Mouse (Mus musculus): ENCODE measurements around the gene Adamts3. TPM values are rescaled to one million over a fixed set of nuclear protein-coding genes. Genes with fewer than 3 reads are reported as not detected.

The Adamts3 gene
- polyA plus RNA-seq, 1 experiment from 2014 or later: 3.9 TPM

GRCm38 (mm10) chr5:89747149-89747659, 135.9 kb downstream of the Adamts3 start:
- Histone ChIP-seq H3K4me1 (ENCODE audit: control insufficient read depth, insufficient read depth, low read depth, low read length) (no peaks in the 10 kb centered on the region), H3K36me3 (ENCODE audit: control insufficient read depth, insufficient read depth, low read length) (no peaks in the 10 kb centered on the region), H3K4me3 (ENCODE audit: low read length) (no peak overlapping the region), H3K4me2 (ENCODE audit: low read length) (no peak overlapping the region), H3K27ac (ENCODE audit: low read depth, low read length) (no peak overlapping the region), H3K27me3 (replicated peaks; ENCODE audit: control insufficient read depth, insufficient read depth, low read length) (no peaks in the 10 kb centered on the region), H3K9me3 (ENCODE audit: control insufficient read depth, low read length) (no peaks in the 10 kb centered on the region), H3K9ac (ENCODE audit: low read depth, low read length) (no peak overlapping the region)
- ATAC-seq: no peak
- 91% methylated on average over 5 of the region's 5 CpGs for WGBS

- no peak for ATAC-seq
- H3K9ac ChIP-seq (ENCODE audit: low read depth, low read length): no peak overlapping the region
- H3K27me3 ChIP-seq (replicated peaks; ENCODE audit: control insufficient read depth, insufficient read depth, low read length): no peaks in the 10 kb centered on the region
- H3K4me2 ChIP-seq (ENCODE audit: low read length): no peak overlapping the region
- 88% methylated on average over 2 of the region's 2 CpGs for WGBS
- no peaks in the 10 kb centered on the region for H3K36me3 ChIP-seq (ENCODE audit: control insufficient read depth, insufficient read depth, low read length)
- H3K27ac ChIP-seq (ENCODE audit: low read depth, low read length): no peak overlapping the region
- no peaks in the 10 kb centered on the region for H3K9me3 ChIP-seq (ENCODE audit: control insufficient read depth, low read length)
- no peaks in the 10 kb centered on the region for H3K4me1 ChIP-seq (ENCODE audit: control insufficient read depth, insufficient read depth, low read depth, low read length)
- H3K4me3 ChIP-seq (ENCODE audit: low read length): no peak overlapping the region
Measured at GRCm38 (mm10) chr5:89745112-89745511, 138.0 kb downstream of the Adamts3 start.

- no peak for ATAC-seq
- no peak overlapping the region for H3K4me2 ChIP-seq (ENCODE audit: low read length)
- no peak overlapping the region for H3K9ac ChIP-seq (ENCODE audit: low read depth, low read length)
- H3K27me3 ChIP-seq (replicated peaks; ENCODE audit: control insufficient read depth, insufficient read depth, low read length): no peaks in the 10 kb centered on the region
- H3K9me3 ChIP-seq (ENCODE audit: control insufficient read depth, low read length): no peaks in the 10 kb centered on the region
- H3K4me3 ChIP-seq (ENCODE audit: low read length): no peak overlapping the region
- H3K36me3 ChIP-seq (ENCODE audit: control insufficient read depth, insufficient read depth, low read length): no peaks in the 10 kb centered on the region
- no peak overlapping the region for H3K27ac ChIP-seq (ENCODE audit: low read depth, low read length)
- no peaks in the 10 kb centered on the region for H3K4me1 ChIP-seq (ENCODE audit: control insufficient read depth, insufficient read depth, low read depth, low read length)
- 89% methylated on average over 2 of the region's 2 CpGs for WGBS
Measured at GRCm38 (mm10) chr5:89734759-89735158, 148.4 kb downstream of the Adamts3 start.

- no peak overlapping the region for H3K4me2 ChIP-seq (ENCODE audit: low read length)
- H3K4me1 ChIP-seq (ENCODE audit: control insufficient read depth, insufficient read depth, low read depth, low read length): no peaks in the 10 kb centered on the region
- H3K27ac ChIP-seq (ENCODE audit: low read depth, low read length): no peak overlapping the region
- H3K9ac ChIP-seq (ENCODE audit: low read depth, low read length): no peak overlapping the region
- ATAC-seq: no peak
- H3K27me3 ChIP-seq (replicated peaks; ENCODE audit: control insufficient read depth, insufficient read depth, low read length): no peaks in the 10 kb centered on the region
- 97% methylated on average over 3 of the region's 3 CpGs for WGBS
- 0 out of 2 replicates have a peak, but pooled peaks cover 2% of the 10 kb centered on the region for H3K9me3 ChIP-seq (ENCODE audit: control insufficient read depth, low read length)
- no peak overlapping the region for H3K4me3 ChIP-seq (ENCODE audit: low read length)
- H3K36me3 ChIP-seq (ENCODE audit: control insufficient read depth, insufficient read depth, low read length): no peaks in the 10 kb centered on the region
Measured at GRCm38 (mm10) chr5:89730411-89730810, 152.7 kb downstream of the Adamts3 start.

- H3K9ac ChIP-seq (ENCODE audit: low read depth, low read length): no peak overlapping the region
- H3K36me3 ChIP-seq (ENCODE audit: control insufficient read depth, insufficient read depth, low read length): no peaks in the 10 kb centered on the region
- no peak overlapping the region for H3K27ac ChIP-seq (ENCODE audit: low read depth, low read length)
- H3K9me3 ChIP-seq (ENCODE audit: control insufficient read depth, low read length): 0 out of 2 replicates have a peak, but pooled peaks cover 2% of the 10 kb centered on the region
- H3K27me3 ChIP-seq (replicated peaks; ENCODE audit: control insufficient read depth, insufficient read depth, low read length): no peaks in the 10 kb centered on the region
- WGBS: 79% methylated on average over 3 of the region's 3 CpGs
- no peak overlapping the region for H3K4me2 ChIP-seq (ENCODE audit: low read length)
- H3K4me3 ChIP-seq (ENCODE audit: low read length): no peak overlapping the region
- no peaks in the 10 kb centered on the region for H3K4me1 ChIP-seq (ENCODE audit: control insufficient read depth, insufficient read depth, low read depth, low read length)
- no peak for ATAC-seq
Measured at GRCm38 (mm10) chr5:89728117-89728516, 155.0 kb downstream of the Adamts3 start.

DNA sequence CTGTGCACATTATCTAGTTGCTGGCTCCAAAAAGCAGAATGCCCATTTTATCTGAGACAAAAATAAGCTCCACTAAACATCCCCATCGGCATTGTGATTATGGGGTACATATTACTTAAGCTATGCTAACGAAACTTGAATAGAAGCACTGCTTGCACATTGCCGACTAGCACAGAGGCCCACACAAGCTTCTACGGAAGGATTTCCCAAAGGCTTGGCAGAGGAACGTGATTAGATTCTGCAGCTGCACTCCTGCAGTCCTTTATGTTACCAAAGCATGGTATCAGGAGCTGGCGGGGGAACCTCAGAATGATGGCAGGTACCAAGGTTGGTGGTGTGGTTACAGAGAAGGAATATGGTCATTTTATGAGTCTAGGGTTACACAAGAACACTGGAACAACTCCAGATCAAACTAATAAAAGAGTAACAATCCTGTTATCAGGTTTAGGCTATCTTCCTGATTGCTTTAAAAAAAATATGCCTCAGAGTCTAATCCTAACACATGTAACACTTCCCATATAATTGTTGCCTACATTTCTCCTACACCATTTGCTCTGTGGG, 155.6 kb downstream of the Adamts3 start:
- no peak overlapping the region for H3K4me3 ChIP-seq (ENCODE audit: low read length)
- no peak for ATAC-seq
- no peaks in the 10 kb centered on the region for H3K36me3 ChIP-seq (ENCODE audit: control insufficient read depth, insufficient read depth, low read length)
- no peaks in the 10 kb centered on the region for H3K27me3 ChIP-seq (replicated peaks; ENCODE audit: control insufficient read depth, insufficient read depth, low read length)
- 0 out of 2 replicates have a peak, but pooled peaks cover 2% of the 10 kb centered on the region for H3K9me3 ChIP-seq (ENCODE audit: control insufficient read depth, low read length)
- no peak overlapping the region for H3K27ac ChIP-seq (ENCODE audit: low read depth, low read length)
- 83% methylated on average over 6 of the region's 6 CpGs for WGBS
- no peak overlapping the region for H3K9ac ChIP-seq (ENCODE audit: low read depth, low read length)
- H3K4me2 ChIP-seq (ENCODE audit: low read length): no peak overlapping the region
- H3K4me1 ChIP-seq (ENCODE audit: control insufficient read depth, insufficient read depth, low read depth, low read length): no peaks in the 10 kb centered on the region

- no peak overlapping the region for H3K9ac ChIP-seq (ENCODE audit: low read depth, low read length)
- no peak for ATAC-seq
- H3K9me3 ChIP-seq (ENCODE audit: control insufficient read depth, low read length): no peaks in the 10 kb centered on the region
- H3K4me1 ChIP-seq (ENCODE audit: control insufficient read depth, insufficient read depth, low read depth, low read length): no peaks in the 10 kb centered on the region
- H3K4me2 ChIP-seq (ENCODE audit: low read length): no peak overlapping the region
- WGBS: 58% methylated on average over 2 of the region's 2 CpGs
- H3K4me3 ChIP-seq (ENCODE audit: low read length): no peak overlapping the region
- no peak overlapping the region for H3K27ac ChIP-seq (ENCODE audit: low read depth, low read length)
- no peaks in the 10 kb centered on the region for H3K27me3 ChIP-seq (replicated peaks; ENCODE audit: control insufficient read depth, insufficient read depth, low read length)
- no peaks in the 10 kb centered on the region for H3K36me3 ChIP-seq (ENCODE audit: control insufficient read depth, insufficient read depth, low read length)
Measured at GRCm38 (mm10) chr5:89714552-89714951, 168.6 kb downstream of the Adamts3 start.

GRCm38 (mm10) chr5:89711116-89711859, 171.8 kb downstream of the Adamts3 start:
- no peak for ATAC-seq
- WGBS: 79% methylated on average over 7 of the region's 7 CpGs
- no peak overlapping the region for H3K9ac ChIP-seq (ENCODE audit: low read depth, low read length)

DNA sequence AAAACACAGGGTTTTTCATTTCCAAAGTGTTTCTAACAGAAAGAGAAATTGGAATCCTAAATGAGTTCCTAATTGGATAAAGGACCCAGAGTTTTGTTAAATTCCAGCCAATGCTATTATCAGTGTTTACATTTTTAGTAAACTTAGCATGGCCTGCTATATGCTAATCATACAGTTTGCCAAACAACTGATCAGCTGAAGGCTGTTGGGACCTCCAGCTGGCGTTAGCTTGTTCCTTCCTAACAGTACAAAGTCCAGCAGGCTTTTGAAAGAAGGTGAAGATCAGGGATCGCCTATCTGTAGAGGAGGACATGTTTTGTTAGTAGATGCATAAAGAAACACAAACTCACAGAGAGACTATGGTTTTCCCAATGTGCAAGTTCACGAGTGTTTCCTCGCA, 173.7 kb downstream of the Adamts3 start:
- no peaks in the 10 kb centered on the region for H3K36me3 ChIP-seq (ENCODE audit: control insufficient read depth, insufficient read depth, low read length)
- H3K4me2 ChIP-seq (ENCODE audit: low read length): no peak overlapping the region
- ATAC-seq: no peak
- H3K4me3 ChIP-seq (ENCODE audit: low read length): no peak overlapping the region
- WGBS: 42% methylated on average over 4 of the region's 4 CpGs
- no peaks in the 10 kb centered on the region for H3K9me3 ChIP-seq (ENCODE audit: control insufficient read depth, low read length)
- H3K27ac ChIP-seq (ENCODE audit: low read depth, low read length): no peak overlapping the region
- H3K27me3 ChIP-seq (replicated peaks; ENCODE audit: control insufficient read depth, insufficient read depth, low read length): no peaks in the 10 kb centered on the region
- H3K9ac ChIP-seq (ENCODE audit: low read depth, low read length): no peak overlapping the region
- H3K4me1 ChIP-seq (ENCODE audit: control insufficient read depth, insufficient read depth, low read depth, low read length): no peaks in the 10 kb centered on the region; the same call in 1 of the 2 replicates

More at GRCm38 (mm10) chr5:89711116-89711859, 171.8 kb downstream of the Adamts3 start:
- Histone ChIP-seq H3K9me3 (ENCODE audit: control insufficient read depth, low read length) (no peaks in the 10 kb centered on the region), H3K36me3 (ENCODE audit: control insufficient read depth, insufficient read depth, low read length) (no peaks in the 10 kb centered on the region), H3K4me1 (ENCODE audit: control insufficient read depth, insufficient read depth, low read depth, low read length) (no peaks in the 10 kb centered on the region), H3K27ac (ENCODE audit: low read depth, low read length) (no peak overlapping the region), H3K27me3 (replicated peaks; ENCODE audit: control insufficient read depth, insufficient read depth, low read length) (no peaks in the 10 kb centered on the region), H3K4me3 (ENCODE audit: low read length) (no peak overlapping the region), H3K4me2 (ENCODE audit: low read length) (no peak overlapping the region)
